Mouse (Mus musculus) gastrocnemius, postnatal 14 days (tissue): ENCODE measurements around the gene Zkscan17. TPM values are rescaled to one million over a fixed set of nuclear protein-coding genes. Genes with fewer than 3 reads are reported as not detected.

ENCODE experiments used
- DNase-seq: peaks from one replicate; pipeline ENCODE4 v3.0.0; 2021; ENCODE audit warnings: mixed read lengths
- intact Hi-C: fragments of 180-260 bp; cut with DNase I; formaldehyde crosslinking; loops from one replicate; pipeline ENCODE4 v1.15.1; 2025; ENCODE audit warnings: low total_unique reads
- total RNA-seq, 2 experiments: library from RNA; stranded (reverse); gene quantifications; 2 replicates each; pipeline ENCODE4 v1.2.3; 2021

Gene Zkscan17
- total RNA-seq, 2 experiments from 2014 or later: 12.1 to 15.4 TPM

- intact Hi-C loops: loop anchor here (5.0 kb wide), 1 partner anchor 42 kb away; no protein-coding TSS in a partner anchor
- peak; percentile 71 for DNase-seq
Observed at GRCm38 (mm10) chr11:59525237-59525636, 1.3 kb downstream of the Zkscan17 start.

GRCm38 (mm10) chr11:59524150-59524549, 2.4 kb downstream of the Zkscan17 start:
- no peak for DNase-seq
- intact Hi-C loops: no loop called here

- intact Hi-C loops: no loop called here
- no peak for DNase-seq
Observed at GRCm38 (mm10) chr11:59519741-59520495, 6.6 kb downstream of the Zkscan17 start.

- DNase-seq: no peak
- intact Hi-C loops: no loop called here
Observed at GRCm38 (mm10) chr11:59518226-59518625, 8.3 kb downstream of the Zkscan17 start.

- no peak for DNase-seq
- intact Hi-C loops: no loop called here
Observed at GRCm38 (mm10) chr11:59517441-59517840, 9.1 kb downstream of the Zkscan17 start.

DNA sequence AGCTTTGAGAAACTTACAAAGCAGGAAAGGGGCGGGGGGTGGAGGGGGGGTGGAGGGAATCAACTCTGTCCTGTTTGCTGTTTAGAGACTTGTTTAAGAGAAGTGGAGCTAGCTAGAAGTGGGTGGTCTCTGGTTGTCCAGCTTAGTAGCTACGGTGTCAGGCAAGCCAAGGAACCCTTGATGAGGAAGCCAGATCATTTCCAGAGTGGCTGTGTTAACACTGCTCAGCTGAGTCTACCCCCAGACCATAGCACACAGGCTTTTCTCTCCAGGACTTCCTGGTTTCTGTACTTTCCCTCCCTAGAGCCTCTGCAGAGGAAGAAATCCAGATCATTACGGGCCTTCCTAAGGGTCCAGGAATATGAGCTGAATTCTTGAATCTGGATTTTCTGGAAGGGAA, 11.8 kb downstream of the Zkscan17 start:
- DNase-seq: no peak
- intact Hi-C loops: no loop called here

GRCm38 (mm10) chr11:59514381-59514780, 12.2 kb downstream of the Zkscan17 start:
- intact Hi-C loops: no loop called here
- no peak for DNase-seq

DNA sequence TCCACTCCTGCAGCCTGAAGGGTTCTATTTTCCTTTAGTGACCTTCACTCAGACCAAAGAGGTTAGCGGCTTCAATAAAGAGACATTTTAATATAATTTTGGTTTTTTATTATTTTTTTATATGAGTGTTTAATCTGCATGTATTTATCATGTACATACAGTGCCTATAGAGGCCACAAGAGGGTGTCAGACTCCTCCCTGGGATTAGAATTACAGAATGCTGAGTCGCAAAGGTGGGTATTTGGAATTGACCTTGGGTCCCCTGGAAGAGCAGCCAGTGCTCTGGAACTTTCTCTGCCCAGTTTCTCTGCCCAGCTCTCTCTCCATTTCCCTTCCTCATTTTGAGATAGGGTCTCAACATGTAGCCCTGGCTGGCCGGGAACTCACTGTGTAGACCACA, 13.0 kb downstream of the Zkscan17 start:
- intact Hi-C loops: no loop called here
- no peak for DNase-seq

DNA sequence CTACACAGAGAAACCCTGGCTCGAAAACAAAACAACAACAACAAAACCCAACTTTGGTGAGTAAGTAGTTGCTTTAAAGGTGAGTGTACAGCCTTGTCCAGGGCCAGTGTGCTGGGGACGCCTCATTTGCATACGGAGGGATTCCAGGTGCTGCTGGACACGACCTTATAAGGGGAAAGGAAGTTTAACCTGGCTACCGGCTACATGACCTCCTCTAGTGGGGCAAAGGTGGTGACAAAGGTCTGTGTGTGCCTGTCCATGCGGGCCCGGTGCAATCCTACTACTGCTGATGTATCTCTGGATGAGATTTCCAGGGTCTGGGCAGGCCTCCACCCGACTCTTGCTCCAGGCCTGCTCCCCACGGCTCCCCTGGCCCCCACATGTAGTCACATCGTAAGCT, 13.8 kb downstream of the Zkscan17 start:
- intact Hi-C loops: no loop called here
- no peak for DNase-seq

DNA sequence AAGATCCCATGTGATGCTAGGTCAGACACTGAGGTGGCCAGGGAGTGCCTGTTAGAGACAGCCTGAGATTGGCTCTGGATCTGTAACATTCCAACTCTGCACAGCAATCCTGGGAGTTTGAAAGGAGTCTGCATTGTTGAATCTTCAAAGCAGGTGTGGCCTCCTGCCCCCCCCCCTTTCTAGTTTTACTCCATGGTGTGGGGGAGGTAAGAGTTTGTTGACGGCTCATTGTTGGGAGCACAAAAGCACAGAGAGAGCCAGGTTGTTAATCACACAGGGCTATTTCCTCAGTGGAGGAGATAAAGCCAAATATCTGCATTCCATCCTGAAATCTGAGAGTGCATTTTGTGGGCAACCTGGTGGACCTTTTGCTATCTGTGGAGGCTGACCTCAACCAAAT, 15.0 kb downstream of the Zkscan17 start:
- DNase-seq: no peak
- intact Hi-C loops: no loop called here

DNA sequence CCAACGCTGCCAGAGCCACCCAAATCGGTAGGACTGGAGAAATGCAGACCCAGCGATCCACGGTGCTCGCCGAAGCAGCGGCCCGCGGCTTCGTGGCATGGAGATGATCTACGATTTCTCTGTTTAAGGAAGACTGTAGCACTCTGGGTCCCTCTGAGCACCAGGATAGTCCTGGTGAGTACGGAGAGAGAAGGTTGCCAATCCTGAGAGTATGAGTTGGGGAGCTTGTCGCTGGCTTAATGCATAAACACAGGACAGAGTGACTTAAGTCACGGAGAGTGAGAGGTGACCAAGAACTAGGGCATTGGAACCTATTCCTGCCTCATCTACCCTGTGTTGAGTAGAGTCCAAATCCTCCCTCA, 19.9 kb downstream of the Zkscan17 start:
- intact Hi-C loops: no loop called here
- no peak for DNase-seq

DNA sequence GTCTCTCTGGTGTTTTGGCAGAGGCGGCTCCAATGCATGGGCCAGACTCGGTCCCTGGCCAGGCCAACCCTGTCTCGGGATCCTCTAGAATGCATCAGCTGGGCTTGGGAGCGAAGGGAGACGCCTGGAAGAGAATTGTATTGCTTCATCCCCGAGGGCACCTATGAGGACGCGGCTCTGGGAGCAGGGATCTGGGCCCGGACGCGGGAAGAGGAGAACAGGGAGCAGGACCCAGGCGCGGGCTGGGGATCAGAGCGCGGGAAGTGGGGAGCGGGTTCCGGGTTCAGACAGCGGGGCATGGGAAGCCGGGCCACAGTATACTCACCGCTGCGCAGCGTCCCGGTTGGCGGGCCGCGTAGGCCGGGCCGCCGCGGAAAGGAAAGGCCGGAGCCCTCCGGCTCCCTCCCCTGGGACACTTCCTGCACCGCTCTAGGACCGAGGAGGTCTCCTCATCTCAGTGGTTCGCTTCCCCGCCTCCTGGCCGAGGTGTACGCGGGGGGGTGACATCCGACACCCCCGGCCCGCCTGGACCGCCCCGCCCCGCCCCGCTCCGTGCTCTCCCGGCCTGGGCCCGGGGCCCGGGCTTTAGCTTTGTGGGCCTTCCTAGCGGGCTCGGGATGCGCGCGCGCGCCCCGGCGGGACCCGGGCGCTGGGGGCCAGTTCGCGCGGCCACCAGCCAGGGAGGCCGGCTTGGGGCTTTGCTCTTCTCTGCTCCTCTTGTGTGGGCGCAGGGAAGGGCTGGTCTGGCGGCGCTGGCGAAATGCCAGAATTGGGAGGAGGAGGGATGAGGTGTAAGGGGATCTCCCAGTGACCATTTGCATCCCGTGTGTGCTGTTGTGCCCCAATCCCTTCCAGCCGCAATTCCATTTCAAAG, 20.5 kb downstream of the Zkscan17 start:
- intact Hi-C loops: no loop called here

GRCm38 (mm10) chr11:59505351-59505838, 21.2 kb downstream of the Zkscan17 start:
- intact Hi-C loops: no loop called here
- peak; percentile 46 for DNase-seq

More for the DNA sequence above, 20.5 kb downstream of the Zkscan17 start:
- peak; percentile 94 for DNase-seq

- intact Hi-C loops: no loop called here
- DNase-seq: no peak
Observed at GRCm38 (mm10) chr11:59501978-59502700, 24.4 kb downstream of the Zkscan17 start.

DNA sequence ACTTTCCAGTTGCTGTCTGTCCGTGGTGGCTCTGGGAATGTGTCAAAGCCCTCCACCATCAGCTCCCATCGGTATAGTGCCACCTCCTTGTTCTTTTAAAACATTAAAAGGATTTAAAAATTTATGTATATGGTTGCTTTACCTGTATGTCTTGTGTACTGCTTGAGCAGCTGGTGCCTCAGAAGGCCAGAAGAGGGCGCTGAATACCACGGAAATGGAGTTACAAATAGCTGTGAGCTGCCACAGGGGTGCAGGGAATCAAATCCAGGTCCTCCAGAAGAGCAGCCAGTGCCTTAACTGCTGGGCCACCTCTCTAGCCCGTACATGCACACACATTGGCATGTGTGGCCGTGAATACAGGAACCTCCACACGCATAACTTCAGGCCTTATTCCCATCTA, 28.8 kb downstream of the Zkscan17 start:
- intact Hi-C loops: no loop called here
- no peak for DNase-seq

DNA sequence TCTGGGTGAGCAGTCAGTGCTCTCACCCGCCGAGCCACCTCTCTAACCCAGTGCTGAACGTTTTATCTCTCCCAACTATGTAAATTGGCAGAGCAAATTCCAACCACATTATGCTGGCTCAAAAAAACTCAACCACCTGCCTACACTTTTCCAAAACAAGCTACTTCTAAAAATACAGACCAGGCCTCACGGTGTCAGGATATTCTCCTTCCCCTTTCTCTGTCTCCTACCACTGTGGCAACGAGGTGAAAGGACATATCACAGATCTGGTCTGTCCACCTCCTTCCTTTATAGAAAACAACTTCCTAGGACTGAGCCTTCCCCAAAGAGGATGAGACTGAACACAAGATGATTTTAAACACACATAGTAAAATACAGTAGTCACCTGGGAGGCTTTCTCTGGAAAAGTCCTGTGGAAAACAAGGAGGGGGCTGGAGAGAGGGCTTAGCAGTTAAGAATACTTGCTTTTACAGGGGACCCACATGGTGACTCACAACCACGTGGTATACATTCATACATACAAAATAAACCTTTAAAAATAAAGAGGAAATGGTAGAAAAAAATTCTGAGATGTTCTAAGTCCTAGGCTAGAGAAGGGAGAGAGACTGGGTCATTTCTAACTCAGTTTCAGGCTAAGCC, 29.8 kb downstream of the Zkscan17 start:
- intact Hi-C loops: no loop called here
- no peak for DNase-seq

- DNase-seq: no peak
- intact Hi-C loops: loop anchor here (10.0 kb wide), 1 partner anchor 251 kb away; no protein-coding TSS in a partner anchor
Observed at GRCm38 (mm10) chr11:59486222-59486621, 40.3 kb downstream of the Zkscan17 start.

DNA sequence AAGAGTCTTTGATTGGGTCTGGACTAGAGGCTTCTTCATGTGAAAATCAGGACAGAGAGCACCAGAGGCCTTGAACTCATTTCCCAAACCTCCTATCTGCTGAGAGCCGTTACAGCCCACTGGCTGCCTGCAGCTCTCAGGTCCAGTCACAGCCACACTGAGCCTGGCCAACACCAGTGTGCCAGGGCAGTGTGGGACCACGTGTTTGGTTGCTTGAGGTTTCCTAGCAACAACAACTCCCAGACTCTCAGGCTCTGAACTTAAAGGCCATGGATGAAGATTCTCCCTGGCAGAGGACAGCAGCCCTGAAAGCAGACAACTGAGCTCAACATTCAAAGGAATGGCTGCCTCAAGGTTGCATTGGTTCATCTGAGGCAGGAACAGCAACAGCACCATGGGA, 40.9 kb downstream of the Zkscan17 start:
- DNase-seq: no peak
- intact Hi-C loops: loop anchor here (10.0 kb wide), 1 partner anchor 251 kb away; no protein-coding TSS in a partner anchor

- no peak for DNase-seq
Observed at GRCm38 (mm10) chr11:59483212-59483611, 43.3 kb downstream of the Zkscan17 start.

More at GRCm38 (mm10) chr11:59483212-59483611, 43.3 kb downstream of the Zkscan17 start:
- intact Hi-C loops: loop anchor here (2.0 to 10.0 kb wide), 2 partner anchors 182 to 248 kb away; no protein-coding TSS in a partner anchor
